Mouse (Mus musculus): ENCODE results near the gene Shank2. TPM values are rescaled to one million over a fixed set of nuclear protein-coding genes. Genes with fewer than 3 reads are reported as not detected.

Shank2 gene
- polyA plus RNA-seq, 1 experiment from 2014 or later, result 6.8 TPM

- H3K27me3 ChIP-seq, result no peaks in the 10 kb centered on the region
- H3K36me3 ChIP-seq, result no peaks in the 10 kb centered on the region
- H3K27ac ChIP-seq, result no peak overlapping the region
- no peak overlapping the region for H3K4me2 ChIP-seq
- H3K4me3 ChIP-seq, result no peak overlapping the region
- 91% methylated on average over 5 of the region's 5 CpGs for WGBS
- ATAC-seq (ENCODE audit: low FRiP score), result no peak
- no peak overlapping the region for H3K9ac ChIP-seq
- no peaks in the 10 kb centered on the region for H3K9me3 ChIP-seq
- H3K4me1 ChIP-seq (replicated peaks), result peaks cover 4% of the 10 kb centered on the region; the same call in 1 of the 2 replicates
Observed at GRCm38 (mm10) chr7:144338694-144339093, 337.0 kb downstream of the Shank2 start.

DNA sequence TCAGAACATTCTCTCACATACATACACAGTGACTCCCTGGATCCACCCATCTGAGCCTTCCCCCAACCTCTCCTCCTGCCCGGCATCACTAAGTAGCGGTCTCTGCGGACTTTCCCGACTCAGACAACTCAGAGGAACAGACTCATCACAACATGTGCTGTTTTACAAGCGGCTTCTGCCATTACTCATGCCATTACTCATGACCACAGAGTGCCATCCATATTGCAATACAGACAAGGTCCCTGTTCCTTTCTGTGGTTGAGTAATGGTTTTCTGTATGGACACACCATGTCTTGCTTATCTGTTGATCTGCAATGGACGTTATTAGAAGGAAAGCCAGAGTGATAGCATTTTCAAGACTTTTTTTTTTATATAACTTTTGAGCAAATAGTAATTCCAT lies 338.6 kb downstream of the Shank2 start:
- 89% methylated on average over 6 of the region's 6 CpGs for WGBS
- Histone ChIP-seq H3K4me3 (no peak overlapping the region), H3K9me3 (no peaks in the 10 kb centered on the region), H3K27ac (no peak overlapping the region), H3K4me1 (replicated peaks) (peaks cover 4% of the 10 kb centered on the region; the same call in 1 of the 2 replicates), H3K9ac (no peak overlapping the region), H3K36me3 (no peaks in the 10 kb centered on the region), H3K4me2 (no peak overlapping the region), H3K27me3 (no peaks in the 10 kb centered on the region)
- ATAC-seq (ENCODE audit: low FRiP score), result no peak

- Histone ChIP-seq H3K4me1 (replicated peaks) (peaks cover 28% of the 10 kb centered on the region), H3K27me3 (no peaks in the 10 kb centered on the region), H3K36me3 (0 out of 2 replicates have a peak, but pooled peaks cover 3% of the 10 kb centered on the region), H3K27ac (no peak overlapping the region; the same call in 1 of the 2 replicates), H3K4me2 (no peak overlapping the region), H3K4me3 (no peak overlapping the region), H3K9ac (no peak overlapping the region), H3K9me3 (peaks cover 4% of the 10 kb centered on the region; the same call in 1 of the 2 replicates)
- 52% methylated on average over 2 of the region's 2 CpGs for WGBS
- ATAC-seq (ENCODE audit: low FRiP score), result no peak
Observed at GRCm38 (mm10) chr7:144366133-144366532, 364.4 kb downstream of the Shank2 start.

DNA sequence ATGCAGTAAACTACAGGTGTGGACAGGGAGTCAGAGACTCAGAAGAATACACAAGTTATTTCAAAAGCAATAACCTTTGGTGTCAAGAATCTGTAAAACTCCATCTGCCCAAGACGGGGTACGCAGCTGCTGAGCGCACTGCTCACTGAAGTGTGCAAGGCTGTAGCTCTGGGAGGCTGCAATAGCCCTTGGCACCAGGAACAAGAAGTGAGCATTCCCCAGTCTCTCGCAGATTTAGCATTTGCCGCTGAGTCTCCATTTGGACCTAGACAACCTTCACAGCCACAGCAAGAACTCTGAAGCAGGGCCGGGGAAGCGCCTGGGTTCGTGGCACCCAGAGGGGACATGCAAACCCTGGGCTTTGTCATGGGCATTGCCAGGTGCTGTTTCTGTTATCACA lies 371.3 kb downstream of the Shank2 start:
- no peaks in the 10 kb centered on the region for H3K27me3 ChIP-seq
- H3K27ac ChIP-seq, result no peak overlapping the region
- H3K9me3 ChIP-seq, result no peaks in the 10 kb centered on the region
- H3K4me3 ChIP-seq, result no peak overlapping the region
- H3K36me3 ChIP-seq, result 0 out of 2 replicates have a peak, but pooled peaks cover 3% of the 10 kb centered on the region
- WGBS, result 78% methylated on average over 8 of the region's 8 CpGs
- no peak overlapping the region for H3K9ac ChIP-seq
- no peak for ATAC-seq (ENCODE audit: low FRiP score)
- no peak overlapping the region for H3K4me2 ChIP-seq
- peaks cover 33% of the 10 kb centered on the region for H3K4me1 ChIP-seq (replicated peaks)

- ATAC-seq (ENCODE audit: low FRiP score), result no peak
- 78% methylated on average over 2 of the region's 2 CpGs for WGBS
- Histone ChIP-seq H3K4me2 (no peak overlapping the region), H3K9ac (no peak overlapping the region), H3K27me3 (no peaks in the 10 kb centered on the region), H3K27ac (no peak overlapping the region), H3K9me3 (no peaks in the 10 kb centered on the region), H3K4me1 (replicated peaks) (peaks cover 45% of the 10 kb centered on the region), H3K4me3 (no peak overlapping the region), H3K36me3 (0 out of 2 replicates have a peak, but pooled peaks cover 3% of the 10 kb centered on the region)
Observed at GRCm38 (mm10) chr7:144375483-144375882, 373.8 kb downstream of the Shank2 start.

- no peak for ATAC-seq (ENCODE audit: low FRiP score)
- 77% methylated on average over 4 of the region's 4 CpGs for WGBS
- peak overlapping the region; percentile 32 for H3K27ac ChIP-seq
Observed at GRCm38 (mm10) chr7:144378254-144378653, 376.5 kb downstream of the Shank2 start.

GRCm38 (mm10) chr7:144379243-144379884 lies 377.6 kb downstream of the Shank2 start:
- 0 out of 2 replicates have a peak, but pooled peaks have one; percentile 29 for ATAC-seq (ENCODE audit: low FRiP score)
- Histone ChIP-seq H3K4me3 (no peak overlapping the region), H3K36me3 (no peaks in the 10 kb centered on the region), H3K27me3 (no peaks in the 10 kb centered on the region), H3K4me1 (replicated peaks) (peaks cover 32% of the 10 kb centered on the region), H3K27ac (peak overlapping the region; percentile 30), H3K4me2 (no peak overlapping the region), H3K9ac (no peak overlapping the region), H3K9me3 (no peaks in the 10 kb centered on the region)
- 22% methylated on average over 6 of the region's 6 CpGs for WGBS

More at GRCm38 (mm10) chr7:144378254-144378653, 376.5 kb downstream of the Shank2 start:
- Histone ChIP-seq H3K27me3 (no peaks in the 10 kb centered on the region), H3K4me1 (replicated peaks) (peaks cover 37% of the 10 kb centered on the region), H3K36me3 (no peaks in the 10 kb centered on the region), H3K9ac (no peak overlapping the region), H3K4me2 (no peak overlapping the region), H3K9me3 (no peaks in the 10 kb centered on the region), H3K4me3 (no peak overlapping the region)

DNA sequence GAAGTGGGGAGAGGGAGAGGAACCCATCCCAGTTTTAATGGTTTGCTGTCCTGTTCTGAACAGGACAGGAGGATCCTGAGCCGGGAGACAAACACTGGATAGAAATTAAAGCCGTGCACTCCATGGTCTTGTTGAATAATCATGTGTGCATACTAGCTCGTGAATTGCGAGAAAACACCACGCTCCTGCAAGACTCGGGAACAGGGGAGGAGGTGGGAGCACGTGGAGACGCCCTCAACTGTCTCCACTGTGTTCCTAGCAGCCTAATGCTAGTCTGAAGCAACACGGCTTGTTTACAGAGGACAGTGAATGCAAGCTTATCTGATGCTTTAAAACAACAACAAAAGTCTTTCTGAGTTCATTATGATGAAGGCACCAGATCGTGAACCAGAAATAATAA lies 379.9 kb downstream of the Shank2 start:
- H3K36me3 ChIP-seq, result no peaks in the 10 kb centered on the region
- no peak overlapping the region for H3K9ac ChIP-seq
- H3K4me3 ChIP-seq, result no peak overlapping the region
- no peak overlapping the region for H3K4me2 ChIP-seq
- no peak for ATAC-seq (ENCODE audit: low FRiP score)
- 81% methylated on average over 10 of the region's 10 CpGs for WGBS
- no peak overlapping the region for H3K27ac ChIP-seq
- no peaks in the 10 kb centered on the region for H3K9me3 ChIP-seq
- H3K27me3 ChIP-seq, result no peaks in the 10 kb centered on the region
- H3K4me1 ChIP-seq (replicated peaks), result peaks cover 31% of the 10 kb centered on the region

DNA sequence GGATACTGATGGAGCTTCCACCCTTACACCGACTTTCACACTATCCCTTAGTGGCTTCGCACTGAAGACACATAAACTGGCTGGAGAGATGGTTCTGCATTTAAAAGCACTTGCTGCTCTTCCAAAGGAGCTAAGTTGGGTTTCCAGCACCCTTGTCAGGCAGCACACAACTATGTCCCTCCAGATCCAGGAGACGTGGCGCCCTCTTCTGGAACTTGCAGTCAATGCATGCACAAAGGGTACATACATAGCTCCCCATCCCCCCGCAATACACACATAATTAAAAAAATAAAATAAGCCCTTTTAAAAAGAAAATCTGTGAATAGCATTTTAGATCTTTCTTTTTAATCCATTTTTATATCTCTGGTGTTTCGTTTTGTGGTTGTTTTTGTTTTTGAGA lies 385.8 kb downstream of the Shank2 start:
- Histone ChIP-seq H3K36me3 (0 out of 2 replicates have a peak, but pooled peaks cover 2% of the 10 kb centered on the region), H3K27me3 (no peaks in the 10 kb centered on the region), H3K4me3 (no peak overlapping the region), H3K9ac (no peak overlapping the region), H3K27ac (no peak overlapping the region), H3K4me2 (no peak overlapping the region), H3K4me1 (replicated peaks) (0 out of 2 replicates have a peak, but pooled peaks cover 4% of the 10 kb centered on the region), H3K9me3 (peaks cover 4% of the 10 kb centered on the region; the same call in 1 of the 2 replicates)
- no peak for ATAC-seq (ENCODE audit: low FRiP score)
- WGBS, result 94% methylated on average over 6 of the region's 6 CpGs

- Histone ChIP-seq H3K36me3 (0 out of 2 replicates have a peak, but pooled peaks cover 2% of the 10 kb centered on the region), H3K4me3 (no peak overlapping the region), H3K27me3 (no peaks in the 10 kb centered on the region), H3K4me2 (no peak overlapping the region), H3K9ac (no peak overlapping the region), H3K27ac (no peak overlapping the region), H3K9me3 (peaks cover 4% of the 10 kb centered on the region; the same call in 1 of the 2 replicates), H3K4me1 (replicated peaks) (peaks cover 10% of the 10 kb centered on the region; the same call in 1 of the 2 replicates)
- ATAC-seq (ENCODE audit: low FRiP score), result no peak
- whole genome bisulfite sequencing, result 89% methylated on average over 2 of the region's 2 CpGs
Observed at GRCm38 (mm10) chr7:144389704-144390103, 388.0 kb downstream of the Shank2 start.

DNA sequence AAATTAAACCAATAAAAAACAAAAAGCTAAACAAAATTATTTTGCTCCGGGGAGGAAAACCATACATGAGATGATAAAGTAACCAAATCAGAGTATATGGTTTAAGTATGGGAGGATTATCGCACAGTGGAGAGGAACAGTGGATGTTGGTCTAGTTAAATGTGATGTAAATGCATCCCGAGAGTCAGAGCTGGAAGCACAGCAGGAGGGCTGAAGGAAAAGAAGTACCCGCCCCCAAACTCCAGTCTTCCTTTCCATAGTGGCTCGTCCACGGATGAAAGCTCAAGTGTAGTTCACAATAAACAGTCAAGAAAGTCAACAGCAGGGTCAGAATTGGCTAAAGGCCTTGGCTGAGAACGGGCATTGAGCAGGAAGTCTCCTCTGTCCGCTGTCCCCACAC lies 388.9 kb downstream of the Shank2 start:
- H3K9ac ChIP-seq, result no peak overlapping the region
- H3K4me3 ChIP-seq, result no peak overlapping the region
- no peak for ATAC-seq (ENCODE audit: low FRiP score)
- peaks cover 4% of the 10 kb centered on the region; the same call in 1 of the 2 replicates for H3K9me3 ChIP-seq
- WGBS, result 47% methylated on average over 8 of the region's 8 CpGs
- no peak overlapping the region for H3K27ac ChIP-seq
- 0 out of 2 replicates have a peak, but pooled peaks cover 2% of the 10 kb centered on the region for H3K36me3 ChIP-seq
- H3K4me2 ChIP-seq, result no peak overlapping the region
- peaks cover 10% of the 10 kb centered on the region; the same call in 1 of the 2 replicates for H3K4me1 ChIP-seq (replicated peaks)
- H3K27me3 ChIP-seq, result no peaks in the 10 kb centered on the region

DNA sequence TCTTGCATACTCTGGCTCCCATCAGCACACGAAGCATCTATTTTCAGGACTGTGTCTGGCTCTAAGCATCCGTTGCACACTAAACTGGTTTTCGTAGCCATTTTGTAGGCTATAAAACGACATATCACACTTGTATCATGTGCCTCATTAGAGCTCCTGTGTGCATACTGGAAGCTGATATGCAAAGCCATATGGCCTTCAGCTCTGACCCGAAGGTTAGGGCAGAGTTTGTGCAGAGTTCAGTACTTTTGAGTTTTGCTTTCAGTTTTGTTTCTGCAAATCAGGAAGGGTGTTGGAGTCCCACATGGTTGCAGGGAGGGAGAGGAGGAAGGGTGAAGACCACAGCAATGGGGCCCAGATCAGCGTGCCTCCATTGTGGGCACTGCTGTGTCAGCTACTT lies 390.0 kb downstream of the Shank2 start:
- WGBS, result 83% methylated on average over 6 of the region's 6 CpGs

More for the DNA sequence above, 390.0 kb downstream of the Shank2 start:
- Histone ChIP-seq H3K9ac (no peak overlapping the region), H3K4me3 (no peak overlapping the region), H3K4me1 (replicated peaks) (peaks cover 10% of the 10 kb centered on the region; the same call in 1 of the 2 replicates), H3K9me3 (peaks cover 4% of the 10 kb centered on the region; the same call in 1 of the 2 replicates), H3K27me3 (no peaks in the 10 kb centered on the region), H3K4me2 (no peak overlapping the region), H3K36me3 (0 out of 2 replicates have a peak, but pooled peaks cover 5% of the 10 kb centered on the region), H3K27ac (no peak overlapping the region)
- no peak for ATAC-seq (ENCODE audit: low FRiP score)
